Mouse (Mus musculus) liver, embryonic 13.5 days (tissue): Measurements from ENCODE around the gene Dnah11. TPM values are rescaled to one million over a fixed set of nuclear protein-coding genes. Genes with fewer than 3 reads are reported as not detected.

Experiments
- ATAC-seq: fragments of 200-750 bp; cut with Nextera tagmentation; 2 replicates; pipeline ENCODE4 v1.8.0; 2017; ENCODE audit warnings: low read depth, mild to moderate bottlenecking, moderate number of reproducible peaks, moderate library complexity
- DNase-seq: peaks from one replicate; pipeline ENCODE4 v3.0.0; 2022
- H3K27ac ChIP-seq: fragments of 300-500 bp; sonication (generic); 2 replicates; pipeline ENCODE4 v1.5.1; 2015; ENCODE audit warnings: moderate library complexity, mild to moderate bottlenecking, inconsistent platforms
- H3K27me3 ChIP-seq: fragments of 300-500 bp; sonication (generic); 2 replicates; pipeline ENCODE4 v1.6.1; 2015; ENCODE audit warnings: mild to moderate bottlenecking, inconsistent platforms
- H3K36me3 ChIP-seq: fragments of 300-500 bp; sonication (generic); 2 replicates; pipeline ENCODE4 v1.6.1; 2015; ENCODE audit warnings: mild to moderate bottlenecking, inconsistent platforms
- H3K4me1 ChIP-seq: fragments of 300-500 bp; sonication (generic); replicated peaks from 2 replicates; pipeline ENCODE4 v1.6.1; 2015; ENCODE audit warnings: inconsistent platforms
- H3K4me2 ChIP-seq: fragments of 300-500 bp; sonication (generic); 2 replicates; pipeline ENCODE4 v1.6.1; 2015; ENCODE audit warnings: inconsistent platforms, mild to moderate bottlenecking, moderate library complexity
- H3K4me3 ChIP-seq: fragments of 300-500 bp; sonication (generic); replicated peaks from 2 replicates; pipeline ENCODE4 v1.5.1; 2015; ENCODE audit warnings: mild to moderate bottlenecking, inconsistent platforms
- H3K9ac ChIP-seq: fragments of 300-500 bp; sonication (generic); 2 replicates; pipeline ENCODE4 v1.6.1; 2015; ENCODE audit warnings: mild to moderate bottlenecking, inconsistent platforms
- H3K9me3 ChIP-seq: fragments of 300-500 bp; sonication (generic); replicated peaks from 2 replicates; pipeline ENCODE4 v1.6.1; 2016; ENCODE audit warnings: inconsistent platforms
- WGBS: fragments of 180-500 bp; shearing (Covaris S2); methylation state at CpG from one replicate; pipeline ENCODE4 v1.1.7; 2015; ENCODE audit not compliant: insufficient replicate concordance; 5-methylcytosine and 5-hydroxymethylcytosine counted together
- polyA plus RNA-seq: library from polyadenylated mRNA; unstranded; fragments of >200 nt; fragmentation: Nextera tagmentation; extraction: Ambion mirVana; gene quantifications from 2 replicates; pipeline ENCODE4 v1.2.1, GENCODE M21; 2015

The Dnah11 gene
- polyA plus RNA-seq, 1 experiment from 2014 or later, result 0.02 TPM

- Histone ChIP-seq H3K4me1 (no peaks in the 10 kb centered on the region), H3K9me3 (no peaks in the 10 kb centered on the region), H3K9ac (no peak overlapping the region), H3K4me3 (no peak overlapping the region), H3K4me2 (no peak overlapping the region), H3K27ac (no peak overlapping the region), H3K36me3 (no peaks in the 10 kb centered on the region), H3K27me3 (no peaks in the 10 kb centered on the region)
- WGBS, result 40% methylated on average over 1 of the region's 1 CpGs
- DNase-seq (no peak), ATAC-seq (no peak)
These were observed 113.6 kb downstream of the Dnah11 start for GRCm38 (mm10) chr12:118085291-118085690.

DNA sequence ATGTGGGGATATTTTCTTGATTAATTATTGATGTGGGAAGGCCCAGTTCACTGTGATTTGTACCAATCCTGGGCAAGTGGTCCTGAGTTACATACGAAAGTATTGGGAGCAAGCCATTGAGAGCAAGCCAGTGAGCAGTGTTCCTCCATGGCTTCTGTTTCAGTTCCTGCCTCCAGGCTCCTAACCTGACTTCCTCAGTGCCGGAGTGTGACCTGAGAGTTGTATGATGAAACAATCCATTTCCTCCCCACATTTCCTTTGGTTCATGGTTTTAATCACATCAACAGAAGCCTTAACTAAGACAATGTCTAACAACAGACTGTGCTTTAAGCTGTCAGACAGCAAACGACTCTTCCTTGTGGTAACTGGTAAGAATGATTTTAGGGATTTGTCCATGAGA lies 114.0 kb downstream of the Dnah11 start:
- Histone ChIP-seq H3K4me1 (no peaks in the 10 kb centered on the region), H3K27ac (no peak overlapping the region), H3K9ac (no peak overlapping the region), H3K4me3 (no peak overlapping the region), H3K27me3 (no peaks in the 10 kb centered on the region), H3K9me3 (no peaks in the 10 kb centered on the region), H3K4me2 (no peak overlapping the region), H3K36me3 (no peaks in the 10 kb centered on the region)
- WGBS, result 57% methylated on average over 3 of the region's 3 CpGs
- DNase-seq (no peak), ATAC-seq (no peak)

- DNase-seq (no peak), ATAC-seq (no peak)
- no peak overlapping the region for H3K4me3 ChIP-seq
- H3K9me3 ChIP-seq, result no peaks in the 10 kb centered on the region
- WGBS, result 75% methylated on average over 5 of the region's 5 CpGs
- no peaks in the 10 kb centered on the region for H3K4me1 ChIP-seq
- H3K4me2 ChIP-seq, result no peak overlapping the region
- no peaks in the 10 kb centered on the region for H3K36me3 ChIP-seq
- no peak overlapping the region for H3K27ac ChIP-seq
- H3K9ac ChIP-seq, result no peak overlapping the region
- no peaks in the 10 kb centered on the region for H3K27me3 ChIP-seq
These were observed 114.7 kb downstream of the Dnah11 start for GRCm38 (mm10) chr12:118084134-118084533.

DNA sequence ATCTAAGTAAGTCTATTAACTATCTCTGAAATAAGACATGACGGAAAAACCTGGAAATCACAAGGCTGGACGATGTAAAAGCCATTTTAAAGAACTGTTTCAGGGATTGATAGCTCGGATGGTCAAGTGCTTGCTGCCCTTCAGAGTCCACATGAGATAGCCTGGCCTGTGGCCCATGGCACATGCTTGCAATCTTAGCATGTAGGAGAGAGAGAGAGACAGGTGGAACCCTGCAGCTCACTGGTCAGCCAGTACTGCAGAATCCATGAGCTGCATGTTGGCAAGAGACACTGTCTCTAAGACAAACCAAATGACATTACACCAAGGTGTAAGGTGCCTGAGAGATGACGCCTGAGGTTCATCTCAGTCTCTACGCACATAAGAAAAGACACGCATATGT lies 118.4 kb downstream of the Dnah11 start:
- Histone ChIP-seq H3K27ac (no peak overlapping the region), H3K4me3 (no peak overlapping the region), H3K9me3 (no peaks in the 10 kb centered on the region), H3K9ac (no peak overlapping the region), H3K36me3 (no peaks in the 10 kb centered on the region), H3K4me1 (no peaks in the 10 kb centered on the region), H3K4me2 (no peak overlapping the region), H3K27me3 (no peaks in the 10 kb centered on the region)
- no peak for ATAC-seq
- no peak for DNase-seq
- 75% methylated on average over 6 of the region's 6 CpGs for WGBS

GRCm38 (mm10) chr12:118078434-118078989 lies 120.3 kb downstream of the Dnah11 start:
- no peaks in the 10 kb centered on the region for H3K36me3 ChIP-seq
- H3K9me3 ChIP-seq, result no peaks in the 10 kb centered on the region
- H3K4me2 ChIP-seq, result no peak overlapping the region
- WGBS, result 47% methylated on average over 9 of the region's 9 CpGs
- no peak overlapping the region for H3K9ac ChIP-seq
- H3K4me3 ChIP-seq, result no peak overlapping the region
- ATAC-seq, result no peak
- no peaks in the 10 kb centered on the region for H3K27me3 ChIP-seq
- no peak overlapping the region for H3K27ac ChIP-seq
- DNase-seq, result no peak
- H3K4me1 ChIP-seq, result no peaks in the 10 kb centered on the region

GRCm38 (mm10) chr12:118076802-118077201 lies 122.0 kb downstream of the Dnah11 start:
- no peaks in the 10 kb centered on the region for H3K36me3 ChIP-seq
- H3K4me1 ChIP-seq, result no peaks in the 10 kb centered on the region
- 63% methylated on average over 3 of the region's 3 CpGs for WGBS
- ATAC-seq, result no peak
- no peak overlapping the region for H3K27ac ChIP-seq
- H3K4me3 ChIP-seq, result no peak overlapping the region
- no peaks in the 10 kb centered on the region for H3K27me3 ChIP-seq
- no peak overlapping the region for H3K4me2 ChIP-seq
- H3K9ac ChIP-seq, result no peak overlapping the region
- no peaks in the 10 kb centered on the region for H3K9me3 ChIP-seq
- DNase-seq, result no peak

GRCm38 (mm10) chr12:118072181-118072872 lies 126.5 kb downstream of the Dnah11 start:
- Histone ChIP-seq H3K9ac (no peak overlapping the region), H3K4me3 (no peak overlapping the region), H3K36me3 (no peaks in the 10 kb centered on the region), H3K27me3 (no peaks in the 10 kb centered on the region), H3K9me3 (no peaks in the 10 kb centered on the region), H3K27ac (no peak overlapping the region), H3K4me2 (no peak overlapping the region), H3K4me1 (no peaks in the 10 kb centered on the region)
- ATAC-seq, result no peak
- DNase-seq, result no peak
- WGBS, result 61% methylated on average over 3 of the region's 3 CpGs

GRCm38 (mm10) chr12:118071667-118072066 lies 127.2 kb downstream of the Dnah11 start:
- Histone ChIP-seq H3K9me3 (no peaks in the 10 kb centered on the region), H3K27ac (no peak overlapping the region), H3K27me3 (no peaks in the 10 kb centered on the region), H3K36me3 (no peaks in the 10 kb centered on the region), H3K4me2 (no peak overlapping the region), H3K4me3 (no peak overlapping the region), H3K4me1 (no peaks in the 10 kb centered on the region), H3K9ac (no peak overlapping the region)
- DNase-seq (no peak), ATAC-seq (no peak)
- WGBS, result 79% methylated on average over 1 of the region's 1 CpGs

GRCm38 (mm10) chr12:118068785-118069184 lies 130.1 kb downstream of the Dnah11 start:
- WGBS, result 45% methylated on average over 4 of the region's 4 CpGs
- Histone ChIP-seq H3K4me3 (no peak overlapping the region), H3K27me3 (no peaks in the 10 kb centered on the region), H3K4me2 (no peak overlapping the region), H3K4me1 (no peaks in the 10 kb centered on the region), H3K36me3 (no peaks in the 10 kb centered on the region), H3K9me3 (no peaks in the 10 kb centered on the region), H3K27ac (no peak overlapping the region), H3K9ac (no peak overlapping the region)
- DNase-seq (no peak), ATAC-seq (no peak)

DNA sequence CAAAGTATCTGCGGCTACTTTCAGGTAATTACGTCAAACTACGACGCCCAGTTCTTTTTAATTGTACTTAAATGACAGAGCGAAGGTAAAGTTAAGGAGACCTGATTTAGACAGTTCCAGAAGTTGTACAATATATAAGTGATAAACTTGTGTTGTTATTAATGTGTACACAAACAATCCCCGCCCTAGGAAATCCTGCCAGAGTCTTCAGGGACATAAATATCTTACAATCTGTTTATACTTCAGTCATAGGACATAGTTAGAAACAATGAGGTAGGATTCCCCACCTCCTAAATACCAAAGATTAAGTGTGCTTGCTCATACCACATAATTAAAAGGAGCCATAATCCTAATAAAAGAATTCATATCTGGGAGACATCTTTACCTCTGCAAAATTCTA lies 136.5 kb downstream of the Dnah11 start:
- Histone ChIP-seq H3K36me3 (no peaks in the 10 kb centered on the region), H3K9me3 (no peaks in the 10 kb centered on the region), H3K4me1 (no peaks in the 10 kb centered on the region), H3K4me2 (no peak overlapping the region), H3K27ac (no peak overlapping the region), H3K4me3 (no peak overlapping the region), H3K9ac (no peak overlapping the region), H3K27me3 (no peaks in the 10 kb centered on the region)
- DNase-seq, result no peak
- 72% methylated on average over 6 of the region's 6 CpGs for WGBS
- no peak for ATAC-seq

DNA sequence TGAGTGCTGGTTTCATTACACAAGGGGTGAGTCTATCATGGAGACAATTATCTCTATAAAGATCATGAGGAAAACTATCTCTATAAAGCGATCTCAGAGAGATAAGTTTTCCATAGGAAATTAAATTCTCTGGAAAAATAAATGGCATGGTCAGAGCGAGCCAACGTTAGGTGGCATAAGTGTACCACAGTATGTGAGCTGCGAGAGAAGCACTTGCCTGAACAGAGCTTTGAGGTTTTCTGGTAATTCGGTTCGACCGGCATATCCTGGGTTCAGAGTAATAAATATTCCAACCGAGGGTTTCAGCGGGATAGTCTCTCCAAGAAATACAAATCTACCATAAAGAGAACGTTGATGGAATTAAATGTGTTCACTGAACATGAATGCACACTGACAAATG lies 142.0 kb downstream of the Dnah11 start:
- Histone ChIP-seq H3K4me3 (no peak overlapping the region), H3K27me3 (no peaks in the 10 kb centered on the region), H3K4me2 (no peak overlapping the region), H3K4me1 (no peaks in the 10 kb centered on the region), H3K36me3 (no peaks in the 10 kb centered on the region), H3K27ac (no peak overlapping the region), H3K9ac (no peak overlapping the region), H3K9me3 (no peaks in the 10 kb centered on the region)
- no peak for DNase-seq
- ATAC-seq, result no peak
- WGBS, result 69% methylated on average over 10 of the region's 10 CpGs

DNA sequence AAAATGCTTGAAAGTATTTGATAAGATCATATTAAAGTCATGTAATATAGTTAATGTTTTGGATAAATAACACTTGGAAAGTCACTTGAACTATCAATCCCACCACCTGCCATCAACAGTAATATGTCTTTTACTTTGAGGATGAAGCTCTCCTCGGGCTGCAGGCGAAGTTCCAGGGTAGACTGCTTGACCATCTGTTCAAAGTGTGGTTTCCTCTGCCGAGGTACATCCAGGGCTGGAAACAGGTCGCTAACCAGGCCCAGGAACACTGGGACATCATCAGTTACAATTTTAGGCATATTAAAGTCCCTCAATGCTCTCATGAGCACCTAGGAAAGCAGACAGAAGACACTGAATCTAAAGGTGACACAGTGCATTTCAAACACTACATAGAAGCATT lies 153.5 kb downstream of the Dnah11 start:
- Histone ChIP-seq H3K27me3 (no peaks in the 10 kb centered on the region), H3K9ac (no peak overlapping the region), H3K36me3 (no peaks in the 10 kb centered on the region), H3K4me1 (no peaks in the 10 kb centered on the region), H3K27ac (no peak overlapping the region), H3K4me2 (no peak overlapping the region), H3K9me3 (no peaks in the 10 kb centered on the region), H3K4me3 (no peak overlapping the region)
- DNase-seq (no peak), ATAC-seq (no peak)
- WGBS, result 54% methylated on average over 4 of the region's 4 CpGs
